Mouse (Mus musculus) brain, embryonic 14.5 days (tissue): ENCODE results near the gene Gtsf1l.

Experiments
- CTCF ChIP-seq: fragments of 200-500 bp; IDR thresholded peaks from 2 replicates; pipeline ENCODE4 v1.5.1; 2012; ENCODE audit warnings: inconsistent platforms, mild to moderate bottlenecking, moderate library complexity, borderline replicate concordance; ENCODE audit not compliant: insufficient read depth, insufficient read length; ENCODE audit errors: extremely low read depth
- POLR2A ChIP-seq: fragments of 200-500 bp; IDR thresholded peaks from 2 replicates; pipeline ENCODE4 v1.6.1; 2012; ENCODE audit warnings: mild to moderate bottlenecking, inconsistent platforms, borderline replicate concordance; ENCODE audit not compliant: poor library complexity, insufficient read depth, insufficient read length, severe bottlenecking; ENCODE audit errors: extremely low read depth

DNA sequence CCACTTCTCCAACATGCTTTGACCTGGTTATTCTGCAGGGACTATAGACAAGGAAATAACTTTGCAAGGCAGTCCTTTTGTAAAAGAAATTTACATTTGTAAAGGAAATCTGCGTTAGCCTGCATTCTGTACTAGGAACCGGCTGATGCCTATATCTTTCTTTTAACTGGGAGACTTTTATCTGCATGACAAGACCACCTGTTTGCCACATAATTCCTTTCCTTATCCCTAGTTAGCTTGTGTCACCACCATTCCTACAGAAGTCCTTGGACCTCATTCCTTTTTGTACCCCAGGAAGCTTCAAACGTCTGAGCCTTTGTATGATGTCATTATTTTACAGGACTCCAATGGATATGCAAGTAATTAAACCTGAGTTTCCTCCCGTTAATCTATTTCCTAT is 34.8 kb downstream of the Gtsf1l start:
- TF ChIP-seq POLR2A (no peak), CTCF (no peak)
